Mouse (Mus musculus) gastrocnemius, adult 2 months (tissue): ENCODE measurements at regions not wholly inside any gene's neighbourhood (a gene's known extent, or its start where the extent isn't known, plus 50 kb on each side); places are given as distances from the start of the nearest gene placed in this dataset.

ENCODE experiments used
- DNase-seq: peaks from one replicate; pipeline ENCODE4 v3.0.0; 2022
- H3K27ac ChIP-seq: fragments of 200-600 bp; 2 replicates; pipeline ENCODE4 v1.8.1; 2022; ENCODE audit warnings: mild to moderate bottlenecking
- H3K4me3 ChIP-seq: fragments of 200-600 bp; 2 replicates; pipeline ENCODE4 v1.8.1; 2022; ENCODE audit warnings: mild to moderate bottlenecking, moderate library complexity
- CTCF ChIP-seq: fragments of 200-600 bp; IDR thresholded peaks from 2 replicates; pipeline ENCODE4 v1.8.1; 2022; ENCODE audit warnings: antibody characterized with exemption, mild to moderate bottlenecking, moderate library complexity
- intact Hi-C: fragments of 180-260 bp; cut with DNase I; formaldehyde crosslinking; loops from one replicate; pipeline ENCODE4 v1.15.1; 2025

GRCm38 (mm10) chr4:97132650-97133049, 50.3 kb downstream of the Gm10192 start:
- H3K4me3 ChIP-seq, result no peak overlapping the region
- DNase-seq, result no peak
- H3K27ac ChIP-seq, result no peak overlapping the region
- intact Hi-C loops, result no loop called here
- no peak for TF ChIP-seq CTCF

- H3K4me3 ChIP-seq, result no peak overlapping the region
Measured at GRCm38 (mm10) chr4:97127780-97128179, 55.2 kb downstream of the Gm10192 start.

GRCm38 (mm10) chr4:97123861-97124260, 59.1 kb downstream of the Gm10192 start:
- H3K4me3 ChIP-seq, result no peak overlapping the region
- no peak overlapping the region for H3K27ac ChIP-seq
- intact Hi-C loops, result no loop called here
- no peak for TF ChIP-seq CTCF
- no peak for DNase-seq

More at GRCm38 (mm10) chr4:97127780-97128179, 55.2 kb downstream of the Gm10192 start:
- TF ChIP-seq CTCF, result no peak
- intact Hi-C loops, result no loop called here
- no peak overlapping the region for H3K27ac ChIP-seq
- peak; percentile 22 for DNase-seq

- intact Hi-C loops, result no loop called here
- DNase-seq, result no peak
- TF ChIP-seq CTCF, result no peak
- Histone ChIP-seq H3K4me3 (no peak overlapping the region), H3K27ac (no peak overlapping the region)
Measured at GRCm38 (mm10) chr4:97121952-97122351, 61.0 kb downstream of the Gm10192 start.

DNA sequence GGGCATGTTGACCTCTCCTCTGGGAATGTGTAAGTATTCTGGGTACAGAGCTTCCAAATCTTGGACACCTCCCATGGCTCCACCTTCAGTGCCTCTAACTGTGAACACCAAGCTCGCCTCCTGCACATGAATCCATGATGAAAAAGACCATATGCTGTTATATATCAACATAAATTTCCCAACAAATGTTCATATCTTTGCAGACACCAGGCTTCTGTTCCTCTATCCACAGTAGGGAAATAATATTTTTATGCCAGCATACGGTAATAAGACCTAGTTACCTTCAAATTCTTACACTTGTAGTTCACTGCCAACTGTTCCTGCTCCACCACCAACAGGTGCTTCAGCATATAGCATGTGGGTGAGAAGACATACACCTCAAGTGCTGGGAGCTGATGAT, 63.5 kb downstream of the Gm10192 start:
- Histone ChIP-seq H3K4me3 (no peak overlapping the region), H3K27ac (no peak overlapping the region)
- TF ChIP-seq CTCF, result no peak
- intact Hi-C loops, result no loop called here
- no peak for DNase-seq

DNA sequence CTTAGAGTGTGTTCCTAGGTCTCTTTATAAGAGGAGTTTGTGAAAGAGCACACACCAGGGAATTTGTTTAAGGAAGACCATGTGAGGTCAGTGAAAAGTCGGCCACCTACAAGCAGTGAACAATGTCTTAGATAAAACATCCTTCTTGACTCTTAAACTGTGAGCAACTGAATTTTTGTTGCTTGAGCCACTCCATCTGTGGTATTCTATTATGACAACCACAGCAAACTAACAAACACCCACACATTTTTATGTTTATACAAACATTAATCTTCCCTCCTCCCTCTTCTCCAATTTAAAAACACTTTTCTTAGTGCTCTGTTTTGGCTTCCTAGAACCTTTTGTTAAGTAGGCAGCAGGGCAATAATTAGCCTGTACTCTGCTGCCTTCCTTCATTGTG, 66.0 kb downstream of the Gm10192 start:
- no peak overlapping the region for H3K27ac ChIP-seq
- intact Hi-C loops, result no loop called here
- no peak overlapping the region for H3K4me3 ChIP-seq
- DNase-seq, result no peak
- no peak for TF ChIP-seq CTCF

DNA sequence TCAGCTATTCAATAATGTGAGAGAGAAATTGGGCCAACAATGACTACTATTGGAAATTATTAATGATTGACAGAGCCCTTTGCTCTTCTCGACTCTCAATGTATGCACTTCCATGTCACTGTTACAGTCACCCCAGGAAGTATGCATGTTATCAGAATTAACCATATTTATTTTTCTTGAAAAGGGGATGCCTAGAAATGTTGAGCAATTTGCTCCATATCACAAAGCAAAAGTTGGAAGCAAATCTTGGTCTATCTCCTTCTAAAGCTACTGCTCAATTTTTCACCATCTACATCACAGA, 80.3 kb downstream of the Gm10192 start:
- no peak overlapping the region for H3K27ac ChIP-seq
- no peak overlapping the region for H3K4me3 ChIP-seq
- no peak for TF ChIP-seq CTCF
- DNase-seq, result no peak
- intact Hi-C loops, result no loop called here

GRCm38 (mm10) chr4:97101911-97102751, 80.8 kb downstream of the Gm10192 start:
- TF ChIP-seq CTCF, result no peak
- Histone ChIP-seq H3K4me3 (no peak overlapping the region), H3K27ac (no peak overlapping the region)
- intact Hi-C loops, result no loop called here
- DNase-seq, result no peak

DNA sequence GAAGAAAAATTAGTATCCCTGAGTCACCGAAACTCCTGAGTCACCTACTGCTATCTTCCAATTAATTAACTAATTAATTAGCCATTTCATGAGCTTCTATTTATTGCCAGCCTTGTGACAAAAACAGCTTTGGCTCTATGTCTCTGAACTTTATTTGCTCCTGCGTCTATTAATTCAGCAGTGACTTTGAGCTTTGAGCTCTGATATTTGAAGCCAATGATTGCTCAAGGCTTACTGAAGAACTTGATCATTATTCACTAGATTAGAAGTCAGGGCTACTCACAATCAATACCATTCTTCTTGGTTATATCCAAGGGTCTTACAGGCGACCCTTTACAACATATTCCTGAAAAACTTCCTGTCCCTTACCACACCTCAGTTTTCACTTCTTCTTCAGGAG, 83.2 kb downstream of the Gm10192 start:
- intact Hi-C loops, result no loop called here

DNA sequence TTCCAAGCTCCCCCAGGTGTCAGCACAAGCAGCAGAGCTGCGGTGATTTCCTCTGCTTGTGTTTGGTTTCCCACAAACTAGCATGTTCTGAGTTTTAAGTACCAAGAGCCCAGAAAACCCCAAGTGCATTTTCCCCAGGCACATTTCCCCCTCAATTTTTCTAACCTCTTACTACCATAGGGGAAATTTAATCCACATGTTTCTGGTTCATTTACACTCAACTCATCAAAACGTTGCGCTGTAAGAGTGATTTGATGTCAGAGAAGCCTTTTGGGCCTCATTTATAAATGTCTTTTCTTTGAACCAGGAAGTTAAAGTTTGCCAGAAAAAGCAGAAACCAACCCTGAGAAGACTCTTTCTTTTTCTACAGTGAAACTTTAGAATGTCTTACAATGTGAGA, 89.4 kb downstream of the Gm10192 start:
- DNase-seq, result no peak
- TF ChIP-seq CTCF, result no peak
- intact Hi-C loops, result no loop called here
- H3K4me3 ChIP-seq, result no peak overlapping the region
- no peak overlapping the region for H3K27ac ChIP-seq

More for the DNA sequence above, 83.2 kb downstream of the Gm10192 start:
- DNase-seq, result no peak
- no peak overlapping the region for H3K4me3 ChIP-seq
- H3K27ac ChIP-seq, result no peak overlapping the region
- TF ChIP-seq CTCF, result no peak

GRCm38 (mm10) chr4:97050735-97051134, 132.2 kb downstream of the Gm10192 start:
- intact Hi-C loops, result no loop called here
- TF ChIP-seq CTCF, result no peak
- H3K27ac ChIP-seq, result no peak overlapping the region

DNA sequence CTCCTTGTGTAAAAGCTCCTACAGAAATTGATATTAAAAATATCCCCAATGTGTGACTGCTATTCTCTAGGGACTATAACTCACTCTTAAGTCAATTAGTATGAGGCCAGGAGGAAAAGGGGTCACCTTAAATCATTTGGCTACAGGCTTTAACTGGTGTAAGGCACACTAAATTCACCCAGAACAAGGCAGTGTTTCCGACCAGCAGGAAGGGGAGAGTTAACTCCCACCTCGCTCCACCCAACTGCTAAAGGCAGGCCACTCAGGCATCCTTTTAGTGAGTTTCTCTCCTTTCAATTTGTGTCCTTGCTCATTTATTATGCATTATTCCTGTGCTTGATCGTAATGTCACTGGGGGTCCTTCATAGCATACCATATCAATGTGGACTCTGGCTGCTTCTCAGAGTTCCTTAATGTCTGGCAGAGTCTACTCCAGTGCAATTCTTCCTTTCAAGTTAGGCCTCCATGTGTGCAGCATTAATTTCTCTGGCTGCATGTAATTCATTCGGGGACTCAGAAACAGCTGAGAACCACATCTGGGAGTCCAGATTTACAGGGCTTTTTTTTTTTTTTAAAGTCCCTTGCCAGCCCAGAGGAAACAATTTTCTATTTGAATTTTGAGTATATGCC, 133.8 kb downstream of the Gm10192 start:
- Histone ChIP-seq H3K27ac (no peak overlapping the region), H3K4me3 (no peak overlapping the region)
- no peak for DNase-seq
- intact Hi-C loops, result no loop called here
- TF ChIP-seq CTCF, result no peak

More at GRCm38 (mm10) chr4:97050735-97051134, 132.2 kb downstream of the Gm10192 start:
- H3K4me3 ChIP-seq, result no peak overlapping the region
- no peak for DNase-seq

GRCm38 (mm10) chr4:97037693-97038348, 145.1 kb downstream of the Gm10192 start:
- Histone ChIP-seq H3K27ac (no peak overlapping the region), H3K4me3 (no peak overlapping the region)
- intact Hi-C loops, result loop anchor here (10.0 kb wide), 1 partner anchor 707 kb away; no protein-coding TSS in a partner anchor
- TF ChIP-seq CTCF, result peak; percentile 68
- peak; percentile 32 for DNase-seq
